Mouse (Mus musculus) thymus, adult 2 months (tissue): ENCODE results near the gene Spty2d1. TPM values are rescaled to one million over a fixed set of nuclear protein-coding genes. Genes with fewer than 3 reads are reported as not detected.
"Not testable (repeated sequence)": the region's sequence is repeated elsewhere in the genome, so short reads cannot be mapped to it uniquely, and the experiment has no call there.

Experiments used
- DNase-seq: peaks from one replicate; pipeline ENCODE4 v3.0.0; 2021
- H3K27ac ChIP-seq: fragments of 200-500 bp; 2 replicates; pipeline ENCODE4 v1.5.1; 2012; ENCODE audit warnings: low read length, control low read depth; ENCODE audit not compliant: control insufficient read depth, insufficient read depth
- H3K27me3 ChIP-seq: fragments of 200-500 bp; 2 replicates; pipeline ENCODE4 v1.6.1; 2012; ENCODE audit warnings: mild to moderate bottlenecking, low read length, moderate library complexity, mixed read lengths; ENCODE audit not compliant: control insufficient read depth, insufficient read depth
- H3K36me3 ChIP-seq: fragments of 200-500 bp; 2 replicates; pipeline ENCODE4 v1.6.1; 2012; ENCODE audit warnings: mild to moderate bottlenecking, low read length, moderate library complexity; ENCODE audit not compliant: control insufficient read depth, insufficient read depth
- H3K4me1 ChIP-seq: fragments of 200-500 bp; replicated peaks from 2 replicates; pipeline ENCODE4 v1.6.1; 2012; ENCODE audit warnings: low read length; ENCODE audit not compliant: control insufficient read depth, insufficient read depth
- H3K4me3 ChIP-seq: fragments of 200-500 bp; 2 replicates; pipeline ENCODE4 v1.5.1; 2012; ENCODE audit warnings: mild to moderate bottlenecking, low read length, control low read depth, moderate library complexity; ENCODE audit not compliant: control insufficient read depth, insufficient read depth
- CTCF ChIP-seq: fragments of 200-500 bp; IDR thresholded peaks from 2 replicates; pipeline ENCODE4 v1.5.1; 2012; ENCODE audit warnings: mild to moderate bottlenecking, control low read depth, low read length, moderate library complexity, borderline replicate concordance; ENCODE audit not compliant: control insufficient read depth, poor library complexity, insufficient read depth; ENCODE audit errors: extremely low read depth
- POLR2A ChIP-seq: fragments of 200-500 bp; IDR thresholded peaks from 2 replicates; pipeline ENCODE4 v1.6.1; 2012; ENCODE audit warnings: mild to moderate bottlenecking, low read length, control low read depth, moderate library complexity; ENCODE audit not compliant: control insufficient read depth, poor library complexity, insufficient read depth; ENCODE audit errors: extremely low read depth
- WGBS: fragments of 180-500 bp; shearing (Covaris S2); methylation state at CpG from one replicate; pipeline ENCODE4 v1.1.7; 2018; 5-methylcytosine and 5-hydroxymethylcytosine counted together
- polyA plus RNA-seq: library from polyadenylated mRNA; depleted of rRNA; stranded (reverse); fragments of >200 nt; gene quantifications from 2 replicates; pipeline ENCODE4 v1.2.3, GENCODE M21; 2012

Spty2d1 gene
- polyA plus RNA-seq, 1 experiment = 6.9 TPM

DNA sequence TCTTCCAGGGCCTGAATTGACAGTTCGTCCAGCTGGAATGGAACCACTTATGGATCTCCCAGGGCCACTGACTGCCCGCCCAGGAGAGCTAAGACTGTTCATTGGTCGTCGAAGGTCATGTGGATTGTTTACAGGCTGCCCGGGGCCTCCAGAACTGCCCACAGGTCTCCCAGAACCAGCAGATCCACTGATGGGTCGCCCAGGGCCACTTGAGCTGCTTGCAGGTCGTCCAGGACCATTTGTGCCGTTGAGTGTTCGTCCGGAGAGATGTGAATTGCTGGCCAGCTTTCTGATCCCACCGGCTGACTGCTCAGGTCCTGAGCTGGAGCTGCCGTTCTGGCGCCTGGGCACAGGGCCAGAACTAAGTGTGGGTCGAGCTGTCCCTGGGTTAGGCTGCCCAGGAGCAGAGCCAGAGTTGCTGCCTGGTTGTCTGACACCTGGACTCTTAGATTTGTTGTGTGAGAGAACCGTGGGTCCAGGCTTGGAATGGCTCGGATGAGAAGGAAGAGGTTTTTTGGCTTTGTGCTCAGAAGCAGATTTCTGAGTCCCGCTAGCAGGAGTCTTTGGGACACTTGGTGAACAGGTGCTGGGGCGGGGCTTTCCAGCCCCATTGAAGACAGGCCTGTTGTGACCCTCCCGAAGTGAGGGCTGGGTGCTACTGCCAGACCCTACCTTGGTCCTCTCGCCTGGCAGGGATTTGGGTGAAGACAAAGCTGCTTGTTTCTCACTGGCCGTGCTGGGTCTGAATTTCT lies 10.4 kb downstream of the Spty2d1 start:
- Histone ChIP-seq H3K27me3 (no peaks in the 10 kb centered on the region), H3K4me3 (no peak overlapping the region), H3K4me1 (no peaks in the 10 kb centered on the region), H3K36me3 (peaks cover 59% of the 10 kb centered on the region), H3K27ac (no peak overlapping the region)
- DNase-seq = no peak
- no peak for TF ChIP-seq POLR2A
- TF ChIP-seq CTCF = no peak
- 95% methylated on average over 21 of the region's 21 CpGs for WGBS

DNA sequence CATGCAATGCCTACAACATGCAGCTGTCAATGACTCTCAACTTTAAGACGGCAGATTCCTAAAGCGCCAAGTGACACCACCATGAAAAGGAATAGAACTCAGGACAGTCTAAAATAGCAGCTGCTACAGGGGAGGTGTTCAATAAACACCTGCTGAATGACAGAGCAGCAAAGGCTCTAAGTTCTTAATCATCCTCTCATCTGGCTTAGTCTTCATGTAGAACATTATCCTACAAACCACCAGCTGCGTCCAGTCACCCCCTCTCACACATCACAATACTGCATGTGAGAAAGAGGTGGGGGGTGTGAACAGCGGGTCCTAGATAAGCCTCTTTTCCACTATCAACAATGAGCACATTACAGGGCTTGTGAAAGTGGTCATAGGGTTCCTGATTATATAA lies 11.2 kb downstream of the Spty2d1 start:
- H3K27me3 ChIP-seq = no peaks in the 10 kb centered on the region
- TF ChIP-seq CTCF (no peak), POLR2A (no peak)
- no peak overlapping the region for H3K27ac ChIP-seq
- peaks cover 64% of the 10 kb centered on the region for H3K36me3 ChIP-seq
- H3K4me1 ChIP-seq = no peaks in the 10 kb centered on the region
- DNase-seq = no peak
- no peak overlapping the region for H3K4me3 ChIP-seq
- WGBS = 97% methylated on average over 4 of the region's 4 CpGs

- TF ChIP-seq CTCF (no peak), POLR2A (no peak)
- H3K36me3 ChIP-seq = peaks cover 70% of the 10 kb centered on the region
- no peaks in the 10 kb centered on the region for H3K4me1 ChIP-seq
- no peak for DNase-seq
- H3K4me3 ChIP-seq = no peak overlapping the region
- no peaks in the 10 kb centered on the region for H3K27me3 ChIP-seq
- 96% methylated on average over 3 of the region's 3 CpGs for WGBS
- no peak overlapping the region for H3K27ac ChIP-seq
Measured at GRCm38 (mm10) chr7:46995558-46995957, 12.7 kb downstream of the Spty2d1 start.

DNA sequence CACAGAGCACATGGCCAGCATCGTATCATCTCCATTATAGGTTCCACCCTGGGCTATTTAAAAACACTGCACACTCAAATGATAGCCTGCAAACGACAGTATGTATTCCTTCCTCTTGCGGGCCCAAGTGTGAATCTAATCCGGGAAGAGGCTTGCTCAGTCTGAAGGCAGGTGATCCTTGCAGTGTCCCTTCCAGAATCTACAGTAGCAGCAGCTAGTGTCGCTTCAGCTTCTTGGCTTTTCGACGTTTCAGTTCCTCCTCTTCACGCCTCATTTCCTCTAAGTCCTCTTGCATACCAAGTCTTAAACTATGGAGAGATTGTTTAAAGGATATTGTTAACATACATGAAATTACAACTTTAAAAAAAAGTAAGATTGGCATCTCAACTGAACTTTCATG lies 15.1 kb downstream of the Spty2d1 start:
- no peak overlapping the region for H3K27ac ChIP-seq
- H3K4me3 ChIP-seq = no peak overlapping the region
- no peaks in the 10 kb centered on the region for H3K4me1 ChIP-seq
- H3K27me3 ChIP-seq = no peaks in the 10 kb centered on the region
- WGBS = 86% methylated on average over 8 of the region's 8 CpGs
- no peak for DNase-seq
- peaks cover 56% of the 10 kb centered on the region for H3K36me3 ChIP-seq
- TF ChIP-seq CTCF (no peak), POLR2A (no peak)

GRCm38 (mm10) chr7:46989387-46989786 lies 18.8 kb downstream of the Spty2d1 start:
- H3K36me3 ChIP-seq = peaks cover 27% of the 10 kb centered on the region
- 83% methylated on average over 4 of the region's 4 CpGs for WGBS
- H3K27ac ChIP-seq, H3K4me1 ChIP-seq, H3K4me3 ChIP-seq, DNase-seq, H3K27me3 ChIP-seq: not testable (repeated sequence)

- Histone ChIP-seq H3K36me3 (peaks cover 7% of the 10 kb centered on the region; the same call in 1 of the 2 replicates), H3K27me3 (no peaks in the 10 kb centered on the region), H3K27ac (no peak overlapping the region), H3K4me1 (no peaks in the 10 kb centered on the region), H3K4me3 (no peak overlapping the region)
- no peak for DNase-seq
- no peak for TF ChIP-seq CTCF
- TF ChIP-seq POLR2A = no peak
- 68% methylated on average over 2 of the region's 2 CpGs for WGBS
Measured at GRCm38 (mm10) chr7:46987073-46987472, 21.1 kb downstream of the Spty2d1 start.

DNA sequence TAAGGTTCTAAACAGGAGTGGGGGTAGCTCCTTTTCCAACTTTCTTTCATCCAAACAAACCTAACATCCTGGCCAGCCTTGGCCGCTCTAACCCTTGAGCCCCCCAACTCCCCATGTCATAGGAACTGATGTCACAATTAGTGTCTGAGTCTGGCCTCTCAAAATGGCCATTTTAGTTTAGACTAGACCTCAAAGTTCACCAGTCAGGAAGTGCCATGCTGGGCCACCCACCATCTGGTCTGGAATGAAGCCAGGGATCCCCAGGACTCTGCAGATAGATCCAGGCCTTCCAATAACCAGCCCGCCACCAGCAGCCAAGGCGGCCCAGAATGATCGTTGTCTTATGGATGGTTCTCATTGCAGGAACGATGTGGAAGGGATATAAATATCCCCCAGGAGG lies 21.6 kb downstream of the Spty2d1 start:
- 79% methylated on average over 5 of the region's 5 CpGs for whole genome bisulfite sequencing
- Histone ChIP-seq H3K27ac (no peak overlapping the region), H3K4me3 (no peak overlapping the region), H3K36me3 (peaks cover 2% of the 10 kb centered on the region; the same call in 1 of the 2 replicates), H3K27me3 (no peaks in the 10 kb centered on the region), H3K4me1 (no peaks in the 10 kb centered on the region)
- no peak for DNase-seq
- TF ChIP-seq POLR2A (no peak), CTCF (no peak)
